Mouse (Mus musculus): Measurements from ENCODE around the gene Ccdc82.

Ccdc82 gene

GRCm38 (mm10) chr9:13246815-13247638 is at the start of gene Ccdc82:
Gene Ccdc82, plus strand, starts transcription at chr9:13246955.
- peak; percentile 98 for DNase-seq

GRCm38 (mm10) chr9:13200079-13200478 is 46.7 kb upstream of the Ccdc82 start:
- DNase-seq, result no peak

- no peak for DNase-seq
Observed at GRCm38 (mm10) chr9:13203109-13203508, 43.6 kb upstream of the Ccdc82 start.

GRCm38 (mm10) chr9:13203681-13204080 is 43.1 kb upstream of the Ccdc82 start:
- DNase-seq, result no peak

- no peak for DNase-seq
Observed at GRCm38 (mm10) chr9:13206369-13206768, 40.4 kb upstream of the Ccdc82 start.

GRCm38 (mm10) chr9:13225872-13226271 is 20.9 kb upstream of the Ccdc82 start:
- no peak for DNase-seq

- DNase-seq, result no peak
Observed at GRCm38 (mm10) chr9:13230553-13230952, 16.2 kb upstream of the Ccdc82 start.

GRCm38 (mm10) chr9:13231545-13232216 is 15.1 kb upstream of the Ccdc82 start:
- DNase-seq, result peak; percentile 24

GRCm38 (mm10) chr9:13242321-13242720 is 4.4 kb upstream of the Ccdc82 start:
- no peak for DNase-seq

- peak; percentile 50 for DNase-seq
Observed at GRCm38 (mm10) chr9:13245481-13245880, 1.3 kb upstream of the Ccdc82 start, which contains the start of gene Jrkl. Gene Jrkl, minus strand, starts transcription at chr9:13245829.

- DNase-seq, result no peak
Observed at GRCm38 (mm10) chr9:13248104-13248503, 1.3 kb downstream of the Ccdc82 start.

- DNase-seq, result no peak
Observed at GRCm38 (mm10) chr9:13251251-13251650, 4.5 kb downstream of the Ccdc82 start.

- no peak for DNase-seq
Observed at GRCm38 (mm10) chr9:13256726-13257125, 10.0 kb downstream of the Ccdc82 start.

- DNase-seq, result no peak
Observed at GRCm38 (mm10) chr9:13258173-13258572, 11.4 kb downstream of the Ccdc82 start.

GRCm38 (mm10) chr9:13260980-13261379 is 14.2 kb downstream of the Ccdc82 start:
- no peak for DNase-seq

GRCm38 (mm10) chr9:13273219-13273618 is 26.5 kb downstream of the Ccdc82 start:
- no peak for DNase-seq

- no peak for DNase-seq
Observed at GRCm38 (mm10) chr9:13287482-13287881, 40.7 kb downstream of the Ccdc82 start.

GRCm38 (mm10) chr9:13296274-13297121 is 49.7 kb downstream of the Ccdc82 start:
- DNase-seq, result peak; percentile 91

GRCm38 (mm10) chr9:13297122-13297667 is 50.4 kb downstream of the Ccdc82 start:
- DNase-seq, result peak; percentile 37

GRCm38 (mm10) chr9:13297668-13298512 is 51.1 kb downstream of the Ccdc82 start, which contains the start of gene Maml2:
Gene Maml2, plus strand, starts transcription at chr9:13297957.
- peak; percentile 88 for DNase-seq

GRCm38 (mm10) chr9:13298513-13298878 is 51.7 kb downstream of the Ccdc82 start:
- no peak for DNase-seq

GRCm38 (mm10) chr9:13299190-13299589 is 52.4 kb downstream of the Ccdc82 start:
- DNase-seq, result no peak

Data from thymus, postnatal 4 days (tissue).